Mouse (Mus musculus): ENCODE measurements at regions not wholly inside any gene's neighbourhood (a gene's known extent, or its start where the extent isn't known, plus 50 kb on each side); places are given as distances from the start of the nearest gene placed in this dataset.

DNA sequence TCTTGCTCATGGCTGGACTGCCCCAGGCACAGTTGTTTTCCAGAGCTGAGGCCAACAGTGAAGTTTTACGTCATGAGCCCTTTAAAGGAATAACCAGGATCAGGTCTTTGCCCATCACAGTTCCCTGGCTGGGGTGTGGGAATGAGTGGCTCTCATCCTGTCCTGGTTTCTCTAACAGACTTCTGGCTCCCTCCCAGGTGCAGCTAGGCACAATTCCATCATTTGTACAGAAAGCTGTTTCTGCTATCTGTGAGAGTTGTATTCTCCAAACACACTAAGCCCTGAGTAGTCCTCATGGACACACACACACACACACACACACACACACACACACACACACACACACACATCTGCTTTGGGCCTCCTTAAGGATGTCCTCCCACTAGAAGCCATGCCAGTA lies 127.1 kb upstream of the Impad1 start:
- no peak for DNase-seq (ENCODE audit: low read depth, low spot score)

DNA sequence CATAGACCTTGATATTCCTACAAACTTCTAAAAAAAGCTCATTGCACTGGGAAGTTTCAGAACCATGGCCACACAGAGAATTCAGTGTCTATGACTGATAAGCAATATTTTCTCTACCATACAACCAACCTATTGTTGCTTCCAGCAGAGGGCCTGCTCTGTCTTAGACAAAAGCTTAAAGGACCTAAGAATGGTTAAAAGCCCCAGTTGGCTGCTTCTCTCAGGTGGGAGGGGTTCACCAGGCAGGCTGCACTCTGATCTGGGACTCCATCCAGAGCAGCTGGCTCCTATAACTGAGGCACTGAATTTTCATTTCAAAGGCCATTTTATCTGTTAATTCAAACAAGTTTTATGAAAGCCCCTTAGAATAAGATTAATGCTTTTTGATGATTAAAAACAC lies 82.1 kb upstream of the Impad1 start:
- no peak for DNase-seq (ENCODE audit: low read depth, low spot score)

DNA sequence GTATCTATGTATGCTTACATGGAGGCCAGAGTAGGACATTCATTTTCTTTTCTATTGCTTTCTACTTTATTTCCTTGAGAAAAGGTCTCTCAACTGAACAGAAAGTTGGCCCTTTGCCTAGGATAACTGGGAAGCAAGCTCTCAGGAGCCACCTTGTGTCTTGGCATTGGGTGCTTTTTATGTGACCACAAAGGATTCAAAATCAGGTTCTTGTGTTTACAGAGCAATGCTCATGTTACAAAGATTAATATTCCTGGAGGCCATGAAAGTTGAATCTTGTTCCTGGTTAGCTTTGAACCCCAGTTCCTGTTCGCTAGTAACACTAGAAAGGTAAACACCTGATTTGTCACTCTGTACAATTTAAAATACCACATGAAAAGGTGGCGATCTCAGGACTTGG lies 65.2 kb upstream of the Impad1 start:
- no peak for DNase-seq (ENCODE audit: low read depth, low spot score)

All from telencephalon, adult 2 months (tissue).